Mouse (Mus musculus) gastrocnemius, adult 8-10 months (tissue): ENCODE measurements around the gene Akap13. TPM values are rescaled to one million over a fixed set of nuclear protein-coding genes. Genes with fewer than 3 reads are reported as not detected.
"Not testable (repeated sequence)": the region's sequence is repeated elsewhere in the genome, so short reads cannot be mapped to it uniquely, and the experiment has no call there.

Source experiments
- DNase-seq, 2 experiments: peaks; one replicate each; pipeline ENCODE4 v3.0.0; 2022; ENCODE audit warnings: low spot score in 2 of 2
- total RNA-seq, 4 experiments: library from RNA; stranded (reverse); gene quantifications; 2 replicates each; pipeline ENCODE4 v1.2.4; 2022

Gene Akap13
- total RNA-seq, 4 experiments from 2014 or later, result 53.9 to 74.5 (median 64.0) TPM

GRCm38 (mm10) chr7:75713959-75714358 is 258.6 kb downstream of the Akap13 start:
- no peak for DNase-seq

DNA sequence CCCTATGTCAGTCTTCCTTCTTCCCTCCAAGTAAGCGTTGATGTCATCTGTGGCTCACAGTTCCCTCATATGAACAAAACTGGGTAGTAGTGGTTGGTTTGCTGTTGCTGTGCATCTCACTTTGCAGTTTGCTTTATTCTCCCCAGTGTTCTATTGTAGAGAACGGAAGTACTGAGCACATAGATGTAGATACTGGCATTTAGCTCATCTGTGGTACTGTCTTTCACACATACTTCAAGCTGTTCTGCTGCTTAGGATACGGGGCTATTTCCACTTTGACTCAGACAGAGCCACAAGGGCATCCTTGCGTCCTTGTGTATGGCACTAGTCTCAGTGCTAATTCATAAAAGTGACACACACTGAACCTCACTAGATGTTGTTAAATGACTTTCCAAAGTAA is 259.7 kb downstream of the Akap13 start:
- no peak for DNase-seq

- DNase-seq, result peak; percentile 41 to 42
Observed at GRCm38 (mm10) chr7:75715939-75716338, 260.6 kb downstream of the Akap13 start.

DNA sequence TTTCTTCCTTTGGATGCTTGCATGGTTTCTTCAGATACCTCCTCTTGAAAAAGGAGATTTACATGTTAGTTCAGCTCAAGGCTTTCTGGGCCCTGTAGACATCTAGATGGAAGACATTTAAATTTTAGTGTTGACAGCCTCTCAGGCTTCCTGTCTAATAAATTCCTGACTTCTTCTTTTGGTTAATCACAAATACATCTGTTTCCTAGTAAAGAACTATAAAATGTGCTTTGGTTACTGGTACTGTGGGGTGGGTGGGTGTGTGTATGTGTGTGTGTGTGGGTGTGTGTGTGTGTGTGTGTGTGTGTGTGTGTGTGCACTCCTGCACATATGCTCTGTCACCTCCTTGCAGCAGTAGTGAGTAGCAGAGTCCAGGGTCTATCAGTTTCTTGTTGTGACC is 262.0 kb downstream of the Akap13 start:
- DNase-seq, result no peak

DNA sequence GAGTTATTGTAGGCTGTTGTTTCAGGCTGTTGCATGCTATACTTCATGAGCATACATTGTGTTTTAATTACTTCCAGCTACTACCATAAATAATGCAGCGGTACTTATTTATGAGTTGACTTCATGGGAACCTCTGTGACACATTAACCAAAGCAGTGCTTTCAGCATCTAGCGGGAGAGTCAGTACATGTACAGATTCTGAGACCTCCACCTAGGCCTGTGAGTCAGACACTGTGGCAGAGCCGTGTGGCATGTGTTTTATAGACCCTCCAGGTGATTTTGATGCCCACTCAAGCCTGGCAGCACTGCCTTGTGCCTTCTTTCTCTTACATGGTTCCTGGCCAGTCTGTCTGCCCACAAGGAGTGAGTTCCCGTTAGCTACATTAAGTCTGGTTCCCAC is 266.0 kb downstream of the Akap13 start:
- DNase-seq, result no peak

- DNase-seq, result no peak
Observed at GRCm38 (mm10) chr7:75724012-75724411, 268.7 kb downstream of the Akap13 start.

- no peak for DNase-seq
Observed at GRCm38 (mm10) chr7:75725899-75726298, 270.6 kb downstream of the Akap13 start.

GRCm38 (mm10) chr7:75726867-75727266 is 271.5 kb downstream of the Akap13 start:
- DNase-seq, result no peak

GRCm38 (mm10) chr7:75729652-75730051 is 274.3 kb downstream of the Akap13 start:
- DNase-seq, result no peak

- no peak for DNase-seq
Observed at GRCm38 (mm10) chr7:75730216-75730615, 274.9 kb downstream of the Akap13 start.

DNA sequence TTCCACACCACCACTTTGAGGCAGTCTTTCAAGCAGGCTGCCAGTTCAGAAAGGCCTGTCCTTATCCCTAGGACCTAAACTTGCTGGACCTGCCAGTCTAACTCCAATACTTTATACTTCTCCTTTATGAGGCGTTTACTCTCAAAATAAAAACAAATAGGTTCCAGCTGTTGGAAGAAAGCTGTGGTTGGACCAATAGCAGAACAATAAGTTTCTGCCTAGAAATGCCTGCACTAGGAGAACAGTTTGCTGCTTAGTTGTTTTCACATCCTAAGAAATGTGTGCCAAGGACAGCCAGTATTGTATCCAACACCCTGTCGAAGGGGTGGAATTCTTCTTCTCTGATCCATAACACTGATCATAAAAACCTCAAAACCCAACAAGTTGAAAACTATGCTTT is 276.6 kb downstream of the Akap13 start:
- DNase-seq, result no peak

- no peak for DNase-seq
Observed at GRCm38 (mm10) chr7:75733166-75733565, 277.8 kb downstream of the Akap13 start.

GRCm38 (mm10) chr7:75739075-75739725 is 283.9 kb downstream of the Akap13 start:
- DNase-seq, result no peak

- DNase-seq, result no peak
Observed at GRCm38 (mm10) chr7:75744528-75744927, 289.2 kb downstream of the Akap13 start.

GRCm38 (mm10) chr7:75744978-75745638 is 289.8 kb downstream of the Akap13 start:
- DNase-seq, result no peak

DNA sequence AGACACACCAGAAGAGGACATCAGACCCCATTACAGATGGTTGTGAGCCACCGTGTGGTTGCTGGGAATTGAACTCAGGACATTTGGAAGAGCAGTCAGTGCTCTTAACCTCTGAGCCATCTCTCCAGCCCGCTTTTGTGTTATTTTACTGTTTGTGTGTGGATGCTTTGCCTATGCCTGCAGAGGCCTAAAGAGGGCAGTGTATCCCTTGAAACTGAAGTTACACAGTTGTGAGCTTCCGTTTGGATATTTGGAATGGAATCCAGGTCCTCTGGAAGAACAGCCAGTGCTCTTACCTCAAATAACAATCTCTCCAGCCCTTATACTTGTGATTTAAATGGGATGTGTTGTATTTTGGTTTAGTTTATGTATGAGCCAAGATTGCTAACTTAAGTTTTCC is 290.6 kb downstream of the Akap13 start:
- DNase-seq, result not testable (repeated sequence)

- DNase-seq, result no peak
Observed at GRCm38 (mm10) chr7:75750581-75750980, 295.2 kb downstream of the Akap13 start.

DNA sequence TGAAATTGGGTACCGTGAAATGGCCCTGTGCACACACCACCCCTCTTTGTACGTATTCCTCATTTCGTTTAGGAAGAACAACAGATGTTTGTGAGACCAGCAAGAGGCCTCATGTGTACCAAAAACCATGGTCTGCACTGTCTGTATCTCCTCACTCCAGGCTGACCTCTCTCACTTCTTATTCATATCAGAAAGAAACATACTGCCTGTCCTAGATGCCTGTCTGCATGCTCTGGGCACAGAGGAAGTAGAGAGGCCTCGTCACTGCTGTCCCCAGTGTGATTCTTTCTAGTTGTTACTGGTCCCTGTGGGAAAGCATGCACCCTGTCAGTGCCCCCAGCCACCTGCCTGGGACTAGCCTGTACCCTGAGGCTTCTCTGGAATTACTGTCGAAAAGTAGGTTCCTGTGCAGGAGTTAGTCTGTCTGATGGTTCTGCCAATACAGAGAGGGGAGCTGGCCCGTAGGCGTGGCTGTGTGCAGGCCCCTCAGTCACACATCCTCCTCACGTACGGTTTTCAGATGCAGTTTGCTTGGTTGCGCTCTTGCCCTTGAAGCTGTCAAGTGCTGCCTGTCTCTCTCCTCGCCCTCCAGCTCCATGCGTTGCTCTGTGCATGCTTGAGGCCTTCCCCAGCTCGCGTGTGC is 295.9 kb downstream of the Akap13 start:
- no peak for DNase-seq

DNA sequence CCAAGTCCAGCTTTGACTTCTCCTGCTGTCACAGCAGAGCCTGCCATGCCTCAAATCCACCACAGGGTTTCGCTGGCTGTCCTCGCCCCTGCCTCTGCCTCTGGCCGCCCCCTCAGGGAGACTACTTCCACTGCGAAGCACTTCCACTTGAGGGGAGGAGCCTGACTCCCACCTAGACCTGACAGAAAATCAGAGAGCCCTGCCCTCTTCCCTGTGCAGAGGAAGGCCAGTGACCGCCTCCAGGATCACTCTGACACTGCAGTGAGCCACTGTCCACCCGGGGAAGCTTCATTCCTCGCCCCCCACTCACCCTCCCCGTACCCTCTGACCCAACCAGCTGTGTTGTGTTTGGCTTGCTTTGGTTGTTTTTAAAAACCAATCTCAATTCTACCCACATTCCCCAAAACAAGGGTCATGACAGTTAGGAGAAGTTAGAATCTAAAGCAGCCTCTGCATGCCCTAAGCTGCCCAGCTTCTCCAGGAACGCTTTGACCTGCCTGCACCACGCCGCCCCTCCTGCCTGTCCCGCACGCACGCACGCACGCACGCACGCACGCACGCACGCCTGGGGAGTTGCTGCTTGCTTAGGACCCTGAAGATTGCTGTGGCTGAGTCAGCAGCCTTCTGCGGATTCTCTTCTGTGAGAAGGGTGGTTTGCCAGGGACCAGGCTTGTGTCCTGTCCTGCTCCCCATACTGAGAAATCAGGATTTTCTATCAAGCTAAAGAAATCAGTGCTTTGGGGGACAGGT is 297.3 kb downstream of the Akap13 start:
- no peak for DNase-seq

DNA sequence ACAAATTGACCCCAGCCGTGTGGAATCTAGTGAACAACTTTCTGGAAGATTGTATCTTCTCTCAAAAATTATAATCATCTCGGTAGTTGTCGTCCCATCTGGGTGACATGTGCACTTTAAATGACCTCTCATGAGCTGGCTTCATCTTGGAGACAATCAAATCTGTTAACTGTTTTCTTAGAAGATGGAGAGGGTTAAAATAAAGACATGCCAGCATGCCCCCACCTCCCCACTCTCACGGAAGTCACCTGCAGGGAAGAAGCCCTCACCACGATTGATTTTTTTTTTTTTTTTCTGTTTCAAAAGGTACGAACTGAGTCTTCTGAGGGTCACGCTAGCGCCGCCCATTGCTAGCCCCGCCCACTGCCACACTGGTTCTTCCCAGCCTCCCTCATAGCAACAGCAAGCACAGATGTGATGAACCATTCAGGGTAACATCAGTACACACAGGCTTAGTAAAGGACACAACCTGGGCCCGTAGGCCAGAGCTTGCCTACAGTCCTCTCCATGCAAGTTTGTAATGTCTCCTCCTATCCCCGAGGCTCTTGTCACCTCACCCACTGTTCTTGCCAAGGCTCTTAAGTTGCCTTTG is 298.0 kb downstream of the Akap13 start:
- no peak for DNase-seq
